Mouse (Mus musculus): ENCODE results near the gene Slc5a2. TPM values are rescaled to one million over a fixed set of nuclear protein-coding genes. Genes with fewer than 3 reads are reported as not detected.

Gene Slc5a2
- under 1 TPM in 1 of 2 experiments, not detected in 1; 0.33 TPM for total RNA-seq (2023)

DNA sequence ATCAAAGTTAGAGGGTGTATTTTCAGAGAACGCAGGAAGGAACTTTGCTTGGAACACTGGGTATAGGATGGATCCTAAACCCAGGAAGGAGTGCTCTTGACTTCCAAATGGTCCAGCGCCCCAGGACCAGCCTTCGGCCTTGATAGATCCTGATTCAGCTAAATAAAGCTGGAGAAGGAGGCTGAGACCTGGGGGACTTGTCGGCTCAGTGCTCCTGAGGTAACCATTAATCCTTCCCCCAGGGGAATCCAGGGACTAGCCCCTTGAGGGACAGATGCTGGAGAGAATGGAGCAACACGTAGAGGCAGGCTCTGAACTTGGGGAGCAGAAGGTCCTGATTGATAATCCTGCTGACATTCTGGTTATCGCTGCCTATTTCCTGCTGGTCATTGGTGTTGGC lies at the start of gene Slc5a2:
Gene Slc5a2, plus strand, starts transcription at position 247 of the 400 bp plus-strand sequence.

DNA sequence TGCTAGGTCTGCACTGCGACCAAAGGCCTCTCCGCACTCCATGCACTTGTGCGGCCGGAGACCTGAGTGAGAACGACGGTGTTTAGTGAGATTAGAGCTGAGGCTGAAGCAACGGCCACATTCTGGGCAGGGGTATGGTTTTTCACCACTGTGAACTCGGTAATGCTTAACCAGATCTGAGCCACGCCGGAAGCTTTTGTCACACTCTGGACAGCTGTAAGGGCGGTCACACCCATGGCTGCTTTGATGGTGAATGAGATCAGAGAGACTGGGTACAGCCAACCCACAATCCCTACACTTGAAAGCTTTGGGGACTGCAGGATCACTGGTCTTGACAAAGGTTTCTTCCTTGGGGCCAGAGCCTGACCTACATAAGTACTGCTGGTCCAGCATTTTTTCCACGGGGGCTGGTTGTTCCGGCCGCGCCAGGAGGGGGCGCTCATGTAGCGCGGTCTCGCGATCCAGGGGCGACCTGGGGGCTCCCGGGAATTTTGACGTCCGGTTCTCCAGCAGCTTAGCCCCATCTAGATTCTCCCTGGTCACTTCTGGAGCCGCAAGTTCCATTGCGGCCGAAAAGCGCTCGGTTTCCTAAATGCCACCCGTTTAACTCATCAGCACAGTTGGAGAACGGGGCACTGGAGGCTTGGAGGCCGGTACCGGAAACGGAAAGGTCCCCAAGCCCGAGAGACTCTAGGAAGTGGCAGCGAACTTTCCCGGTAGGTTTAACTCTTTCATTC lies 28.4 kb upstream of the Slc5a2 start, which contains the start of gene Armc5:
Gene Armc5, plus strand, starts transcription at position 487 of the 737 bp plus-strand sequence.

DNA sequence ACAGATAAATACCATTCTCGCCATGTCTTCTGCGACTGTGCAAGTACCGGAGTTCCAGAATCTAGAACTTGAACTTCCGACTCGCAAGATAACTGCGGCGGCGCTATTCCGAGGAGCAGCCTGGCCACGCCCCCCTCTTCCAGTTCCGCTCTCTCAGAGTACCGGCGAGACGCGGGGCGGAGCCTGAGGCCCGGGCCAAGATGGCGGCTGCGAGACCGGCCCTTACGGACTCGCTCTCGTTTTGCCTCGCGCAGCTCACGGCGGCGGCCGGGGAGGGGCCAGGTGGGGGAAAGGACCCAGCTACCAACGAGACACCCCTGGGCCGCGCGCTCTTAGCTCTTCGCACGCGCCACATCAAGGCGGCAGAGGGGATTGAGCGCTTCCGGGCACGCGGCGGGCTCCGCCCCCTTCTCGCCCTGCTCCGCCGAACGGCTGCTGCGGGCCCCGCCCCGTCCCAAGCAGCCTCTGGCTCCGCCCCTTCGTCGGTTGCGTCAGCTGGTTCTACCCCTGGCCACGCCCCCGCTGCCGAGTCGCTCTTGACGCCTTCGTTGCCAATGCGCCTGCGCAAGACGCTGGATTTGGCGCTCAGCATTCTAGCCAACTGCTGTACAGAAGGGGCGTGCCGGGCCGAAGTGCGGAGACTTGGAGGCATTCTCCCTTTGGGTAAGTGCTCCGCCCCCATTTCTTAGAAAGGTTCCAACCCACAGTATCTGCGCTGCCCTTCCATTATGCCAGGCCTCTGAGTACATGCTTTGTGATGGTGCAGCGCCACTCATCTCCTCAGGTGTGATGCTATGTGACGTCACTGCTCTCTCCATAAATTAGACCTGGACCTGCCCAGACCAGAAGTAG lies 27.3 kb upstream of the Slc5a2 start, which contains the start of gene 9130023H24Rik:
Gene 9130023H24Rik, minus strand, starts transcription at position 105 of the 852 bp plus-strand sequence.

DNA sequence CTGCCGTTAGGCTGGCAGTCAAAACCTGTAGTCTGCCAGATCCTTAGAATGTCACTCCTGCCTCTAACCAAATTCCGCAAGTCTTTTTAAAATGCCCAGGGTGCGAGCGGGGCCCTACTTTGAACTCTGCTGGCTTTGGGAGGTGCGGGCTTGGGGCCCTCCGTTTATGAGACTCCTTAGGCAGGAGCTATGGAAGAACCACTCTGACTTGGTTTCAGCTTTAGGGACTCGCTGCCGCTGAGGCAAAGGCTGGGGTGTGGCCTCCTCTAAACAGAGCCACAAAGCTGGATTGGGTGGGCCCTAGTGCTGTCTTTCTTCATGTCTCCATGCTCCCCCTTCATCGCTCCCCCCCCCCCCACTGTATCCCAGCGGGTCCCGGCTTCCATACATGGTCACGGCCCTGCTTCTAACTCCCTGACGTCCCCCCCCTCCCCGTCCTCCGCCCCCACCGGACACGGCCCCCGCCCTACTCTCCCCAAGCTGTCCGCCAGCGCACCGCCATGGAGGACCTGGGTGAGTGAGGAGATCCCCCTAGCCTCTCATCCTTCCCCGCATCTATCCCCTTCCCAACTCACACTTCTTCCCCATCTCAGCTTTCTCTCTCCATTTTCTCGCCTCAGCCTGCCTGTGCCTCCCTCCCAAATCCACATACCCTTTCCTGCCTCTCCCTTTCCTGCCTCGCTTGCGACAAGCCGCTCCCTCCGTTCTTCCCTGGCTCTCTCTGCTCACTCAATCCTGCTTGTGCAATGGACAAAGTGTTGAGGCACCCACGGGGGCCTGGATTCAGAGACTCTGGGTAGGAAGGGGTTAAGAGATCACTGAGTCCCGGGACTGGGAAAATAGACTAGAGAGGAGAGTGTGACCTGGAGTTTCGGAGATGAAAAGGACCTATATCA lies 18.7 kb upstream of the Slc5a2 start, which contains the start of gene Tgfb1i1:
Gene Tgfb1i1, plus strand, starts transcription at position 317 of the 896 bp plus-strand sequence.

DNA sequence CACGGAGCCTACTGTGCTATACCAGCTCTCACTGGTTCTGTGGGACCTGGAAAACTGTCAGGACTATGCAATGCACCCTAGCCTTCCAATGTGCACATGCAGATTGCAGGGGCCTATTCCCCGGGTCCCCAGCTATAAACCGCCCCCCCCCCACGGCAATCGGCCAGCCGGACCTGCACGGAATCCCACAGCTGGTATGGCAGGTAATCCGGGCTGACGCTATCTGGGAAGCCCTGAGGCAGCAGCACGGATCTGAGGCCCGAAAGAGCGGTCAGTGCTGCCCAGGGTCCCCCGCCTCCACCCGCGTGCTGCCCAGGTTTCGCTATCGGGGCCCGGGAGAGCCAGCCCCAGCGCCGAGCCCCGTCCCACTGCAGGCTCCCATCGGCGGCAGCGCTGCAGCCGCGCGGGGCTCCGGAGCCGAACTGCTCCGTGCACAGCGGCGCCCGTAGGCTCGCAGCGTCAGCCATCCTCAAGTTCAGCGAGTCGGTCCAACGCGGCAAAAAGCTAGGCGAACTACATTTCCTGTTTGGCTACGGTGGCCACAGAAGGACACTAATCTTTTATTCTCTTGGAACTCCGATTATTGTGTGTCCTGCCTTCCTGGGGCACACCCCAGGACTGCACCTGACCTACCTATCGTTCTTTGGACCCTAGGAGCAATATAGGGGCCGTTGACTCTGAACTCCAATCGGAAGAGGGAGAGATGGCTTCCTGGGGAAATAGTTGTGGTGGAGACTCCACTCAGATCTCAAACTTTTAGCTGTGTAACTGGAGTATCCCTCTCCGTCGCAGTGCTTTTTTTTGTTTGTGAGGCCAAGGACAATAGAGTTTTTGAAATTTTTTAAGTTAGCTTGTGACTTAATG lies 32.4 kb downstream of the Slc5a2 start, which contains the start of gene BC017158:
Gene BC017158, minus strand, starts transcription at position 554 of the 864 bp plus-strand sequence.

Other genes starting within 250 kb of the Slc5a2 start
- 1 to 10 TPM in 1 of 2 experiments, under 1 TPM in 1; 0.83 to 2.7 TPM for gene Itgam, start 203.0 kb upstream of the Slc5a2 start, total RNA-seq (2023)
- gene Gm49368, start 203.0 kb upstream of the Slc5a2 start, total RNA-seq (2023): not detected
- 1 to 10 TPM; 1.4 to 5.0 TPM for gene Itgax, start 136.1 kb upstream of the Slc5a2 start, total RNA-seq (2023)
- 1 to 10 TPM; 4.5 to 5.0 TPM for gene Itgad, start 111.3 kb upstream of the Slc5a2 start, total RNA-seq (2023)
- gene Cox6a2, start 59.3 kb upstream of the Slc5a2 start, total RNA-seq (2023): not detected
- 10 to 100 TPM; 24.1 to 25.7 TPM for gene Armc5, start 28.3 kb upstream of the Slc5a2 start, total RNA-seq (2023)
- gene 9130023H24Rik, start 27.6 kb upstream of the Slc5a2 start, total RNA-seq (2023): 1 to 10 TPM; 3.8 to 3.9 TPM
- 1 to 10 TPM; 4.1 to 4.7 TPM for gene Tgfb1i1, start 18.8 kb upstream of the Slc5a2 start, total RNA-seq (2023)
- gene BC017158, start 32.5 kb downstream of the Slc5a2 start, total RNA-seq (2023): 10 to 100 TPM; 24.4 to 37.3 TPM
- 100 to 1,000 TPM; 181 to 194 TPM for gene Rgs10, start 153.1 kb downstream of the Slc5a2 start, total RNA-seq (2023)
- gene Tial1, start 196.1 kb downstream of the Slc5a2 start, total RNA-seq (2023): 100 to 1,000 TPM; 136 to 141 TPM